Mouse (Mus musculus) Patski (cell line): ENCODE measurements around the gene Cox16. TPM values are rescaled to one million over a fixed set of nuclear protein-coding genes. Genes with fewer than 3 reads are reported as not detected.
"Not testable (repeated sequence)": the region's sequence is repeated elsewhere in the genome, so short reads cannot be mapped to it uniquely, and the experiment has no call there.

Source experiments
- ATAC-seq: fragments of 100-300 bp; one replicate; pipeline ENCODE4 v1.8.0; 2021
- CTCF ChIA-PET: fragments of 350-600 bp; sonication (Branson Sonifier 250); formaldehyde crosslinking; loops from one replicate; lab custom pipeline; 2022; ENCODE audit warnings: inconsistent platforms; lab: Charles Lee
- POLR2A ChIA-PET: fragments of 350-600 bp; sonication (Branson Sonifier 250); formaldehyde crosslinking; loops from one replicate; lab custom pipeline; 2022; ENCODE audit warnings: antibody characterized with exemption, inconsistent platforms; lab: Charles Lee
- DNase-seq: peaks from one replicate; pipeline ENCODE4 v3.0.0-alpha.2; 2011; ENCODE audit warnings: low read depth, low spot score
- H3K27me3 ChIP-seq: fragments of 371-371 bp; one replicate; pipeline ENCODE4 v1.5.1; 2021
- CTCF ChIP-seq: fragments of 100-300 bp; IDR thresholded peaks from one replicate; pipeline ENCODE4 v1.5.1; 2021
- in situ Hi-C: fragments of 300-500 bp; cut with MboI; formaldehyde crosslinking; loops from 3 replicates; pipeline ENCODE4 v1.11.1; 2018; ENCODE audit warnings: low pct_unique_long_range_greater_than_20kb, mixed read lengths
- polyA plus RNA-seq: library from polyadenylated mRNA; unstranded; gene quantifications from one replicate; pipeline ENCODE4 v1.2.3, GENCODE M21; 2021

Cox16 gene
- polyA plus RNA-seq, 1 experiment from 2014 or later, result 18.9 TPM

DNA sequence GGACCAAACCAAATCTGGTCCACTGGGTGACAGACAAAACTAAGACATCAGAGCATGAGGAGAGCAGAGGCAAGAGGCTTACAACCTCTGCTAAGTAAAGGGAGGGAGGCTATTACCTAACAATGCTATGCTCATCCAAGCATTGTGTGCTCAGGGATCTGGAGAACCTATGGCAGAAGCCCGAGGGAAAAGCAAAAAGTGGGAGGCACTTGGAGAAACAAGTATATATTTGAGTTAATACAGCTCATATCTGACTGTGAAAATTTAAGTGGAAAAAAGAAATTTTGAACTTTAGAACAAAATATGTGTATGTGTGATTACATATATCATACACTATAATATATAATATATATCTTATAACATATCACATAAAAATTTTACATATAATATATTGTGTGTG, 63.1 kb downstream of the Cox16 start, which contains the start of gene Adam4:
Adam4 (minus strand) TSS at position 101 of the 400 bp plus-strand sequence.
- CTCF ChIA-PET, result no interaction called here
- in situ Hi-C loops, result no loop called here
- no peaks in the 10 kb centered on the region for H3K27me3 ChIP-seq
- no peak for DNase-seq
- no peak for TF ChIP-seq CTCF
- no peak for ATAC-seq
- POLR2A ChIA-PET, result no interaction called here

GRCm38 (mm10) chr12:81413211-81413610, 71.7 kb downstream of the Cox16 start:
- in situ Hi-C loops, result no loop called here
- no peak for ATAC-seq
- CTCF ChIA-PET, result no interaction called here

GRCm38 (mm10) chr12:81408966-81409365, 76.0 kb downstream of the Cox16 start:
- CTCF ChIA-PET, result no interaction called here
- in situ Hi-C loops, result loop anchor here (10.0 kb wide), 1 partner anchor 214 kb away; no protein-coding TSS in a partner anchor
- TF ChIP-seq CTCF, result no peak
- DNase-seq, result no peak
- no peak for ATAC-seq
- POLR2A ChIA-PET, result interaction anchor here (0.6 kb wide), 2 partner anchors 96 to 1210 kb away, joined by 3 read pairs; no protein-coding TSS in a partner anchor
- no peaks in the 10 kb centered on the region for H3K27me3 ChIP-seq

More at GRCm38 (mm10) chr12:81413211-81413610, 71.7 kb downstream of the Cox16 start:
- no peak for DNase-seq
- TF ChIP-seq CTCF, result no peak
- POLR2A ChIA-PET, result no interaction called here
- no peaks in the 10 kb centered on the region for H3K27me3 ChIP-seq

DNA sequence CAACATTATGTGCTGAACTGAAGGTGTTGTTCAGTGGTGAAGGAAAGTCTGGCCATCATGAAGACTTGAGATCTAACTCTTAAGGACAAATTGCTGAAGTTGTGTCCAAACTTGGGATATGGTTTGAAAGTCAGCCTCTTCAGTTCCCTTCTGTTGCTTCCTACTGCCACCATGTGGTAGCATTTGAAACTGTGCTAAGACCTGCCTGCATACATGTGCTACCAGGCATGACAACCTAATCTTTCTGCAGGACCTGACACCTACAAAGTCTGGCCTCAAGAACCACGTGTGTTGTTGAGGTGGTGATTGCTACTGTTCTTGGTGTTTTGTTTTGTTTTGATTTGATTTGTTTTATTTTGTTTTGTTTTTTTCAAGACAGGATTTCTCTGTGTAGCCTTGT, 82.7 kb downstream of the Cox16 start:
- ChIA-PET CTCF (no interaction called here), POLR2A (no interaction called here)
- in situ Hi-C loops, result loop anchor here (5.0 to 10.0 kb wide), 2 partner anchors 207 to 420 kb away; no protein-coding TSS in a partner anchor
- DNase-seq (peak; percentile 12), ATAC-seq (no peak)
- no peaks in the 10 kb centered on the region for H3K27me3 ChIP-seq
- TF ChIP-seq CTCF, result peak; percentile 78

- H3K27me3 ChIP-seq, ATAC-seq, in situ Hi-C loops, CTCF ChIA-PET, DNase-seq, POLR2A ChIA-PET: not testable (repeated sequence)
Observed at GRCm38 (mm10) chr12:81379364-81379763, 105.6 kb downstream of the Cox16 start, which contains the start of gene Gm4787. TSS of gene Gm4787 (minus strand) at chr12:81379464.

DNA sequence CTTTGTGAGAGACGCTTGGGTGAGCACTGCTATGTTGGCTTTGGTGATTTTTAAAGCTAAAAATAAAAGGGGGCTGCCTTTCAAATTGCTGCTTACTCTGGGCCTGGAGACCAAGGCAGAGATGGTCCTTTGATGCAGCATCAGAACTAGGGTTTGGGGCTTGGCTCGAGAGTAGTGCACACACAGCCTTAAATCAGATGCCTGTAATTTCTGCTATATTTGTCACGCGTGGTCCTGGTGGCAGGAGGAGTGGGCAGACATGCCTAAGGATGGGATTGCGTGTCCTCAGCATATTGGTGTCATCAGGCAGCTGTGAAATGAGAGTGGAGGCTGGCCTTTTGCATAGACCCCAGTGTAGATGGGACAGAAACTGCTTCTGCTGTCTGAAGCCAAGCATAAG, 151.1 kb downstream of the Cox16 start:
- in situ Hi-C loops, result no loop called here
- DNase-seq (no peak), ATAC-seq (no peak)
- ChIA-PET POLR2A (interaction anchor here (0.6 to 1.0 kb wide), 2 partner anchors 37 to 94 kb away, joined by 3 to 4 read pairs; no protein-coding TSS in a partner anchor), CTCF (interaction anchor here (1.6 kb wide), 1 partner anchor 8 kb away, joined by 3 read pairs; no protein-coding TSS in a partner anchor)
- TF ChIP-seq CTCF, result no peak
- peaks cover 78% of the 10 kb centered on the region for H3K27me3 ChIP-seq

DNA sequence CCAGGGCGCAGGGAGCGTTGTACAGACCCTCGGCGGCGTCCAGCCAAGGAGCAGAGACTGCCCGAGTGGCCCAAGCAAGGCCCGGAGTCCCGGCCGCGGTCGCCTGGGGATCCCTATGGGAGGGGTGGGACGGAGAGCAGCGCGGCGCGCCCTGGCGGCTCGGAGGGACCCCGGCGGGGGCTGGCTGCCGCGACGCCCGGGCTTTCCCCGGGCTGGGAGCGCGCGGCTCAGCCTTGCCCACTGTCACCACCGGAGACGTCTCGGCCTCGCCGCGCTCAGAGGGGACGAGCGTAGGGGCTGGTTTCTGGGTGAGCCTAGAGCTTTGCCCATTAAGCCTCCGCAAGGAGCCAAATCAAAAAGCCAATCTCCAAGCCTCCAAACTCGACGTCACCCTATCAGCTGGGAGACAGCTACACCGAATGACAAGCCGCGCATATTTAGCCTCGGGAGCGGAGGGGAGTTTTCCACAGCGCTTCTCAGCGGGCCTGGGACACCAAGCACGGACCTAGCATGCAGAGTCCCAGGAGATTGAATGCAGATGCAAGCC, 152.0 kb downstream of the Cox16 start, which contains the start of gene Slc8a3:
Slc8a3 (minus strand) TSS at position 306 of the 547 bp plus-strand sequence.
- DNase-seq, result no peak
- ChIA-PET POLR2A (interaction anchor here (1.0 kb wide), 1 partner anchor 93 kb away, joined by 4 read pairs; no protein-coding TSS in a partner anchor), CTCF (no interaction called here)
- no peak for TF ChIP-seq CTCF
- H3K27me3 ChIP-seq, result peaks cover 69% of the 10 kb centered on the region
- ATAC-seq, result no peak
- in situ Hi-C loops, result no loop called here

DNA sequence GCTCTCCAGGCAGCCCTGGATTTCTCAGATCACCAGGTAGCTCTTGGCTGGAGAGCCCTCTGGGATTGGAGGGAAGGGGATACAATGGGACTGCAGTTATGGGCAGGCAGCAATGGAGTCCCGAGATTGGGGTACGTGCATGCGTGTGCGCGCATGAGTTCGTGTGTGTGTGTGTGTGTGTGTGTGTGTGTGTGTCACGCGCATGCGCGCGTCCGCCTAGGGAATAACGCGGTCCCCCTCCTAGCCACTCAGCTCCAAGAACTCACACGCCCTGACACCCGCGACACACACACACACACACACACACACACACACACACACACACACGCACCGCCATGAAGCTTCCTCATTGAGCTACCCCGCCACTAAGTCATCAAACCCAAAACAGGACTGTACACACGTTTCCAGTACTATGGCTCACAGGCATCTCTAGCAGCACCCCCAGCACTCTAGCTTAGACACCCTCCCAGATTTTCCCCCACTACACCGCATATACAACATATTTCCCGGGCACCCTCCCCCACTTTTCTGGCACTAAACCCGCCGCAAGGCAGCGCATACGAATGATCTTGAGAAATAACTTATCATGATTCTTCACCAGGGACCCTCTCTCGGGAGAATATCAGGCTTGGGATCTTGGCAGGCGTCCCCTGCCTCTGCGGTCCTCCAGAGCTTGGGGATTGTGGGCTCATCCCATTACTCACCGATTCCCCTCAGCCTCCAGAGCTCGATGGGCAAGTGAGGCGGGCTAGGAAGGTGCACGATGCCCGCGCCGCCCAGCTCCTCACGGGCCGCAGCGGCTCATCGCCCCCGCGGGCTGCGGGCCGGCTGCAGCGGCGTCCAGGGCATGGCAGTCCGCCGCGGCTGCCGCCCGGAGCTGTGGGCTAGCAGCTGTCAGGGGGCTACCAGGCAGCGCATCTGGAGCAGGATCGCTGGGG, 152.7 kb downstream of the Cox16 start:
- TF ChIP-seq CTCF, result no peak
- ChIA-PET POLR2A (no interaction called here), CTCF (no interaction called here)
- no peak for ATAC-seq
- in situ Hi-C loops, result no loop called here
- peaks cover 66% of the 10 kb centered on the region for H3K27me3 ChIP-seq
- DNase-seq, result no peak

DNA sequence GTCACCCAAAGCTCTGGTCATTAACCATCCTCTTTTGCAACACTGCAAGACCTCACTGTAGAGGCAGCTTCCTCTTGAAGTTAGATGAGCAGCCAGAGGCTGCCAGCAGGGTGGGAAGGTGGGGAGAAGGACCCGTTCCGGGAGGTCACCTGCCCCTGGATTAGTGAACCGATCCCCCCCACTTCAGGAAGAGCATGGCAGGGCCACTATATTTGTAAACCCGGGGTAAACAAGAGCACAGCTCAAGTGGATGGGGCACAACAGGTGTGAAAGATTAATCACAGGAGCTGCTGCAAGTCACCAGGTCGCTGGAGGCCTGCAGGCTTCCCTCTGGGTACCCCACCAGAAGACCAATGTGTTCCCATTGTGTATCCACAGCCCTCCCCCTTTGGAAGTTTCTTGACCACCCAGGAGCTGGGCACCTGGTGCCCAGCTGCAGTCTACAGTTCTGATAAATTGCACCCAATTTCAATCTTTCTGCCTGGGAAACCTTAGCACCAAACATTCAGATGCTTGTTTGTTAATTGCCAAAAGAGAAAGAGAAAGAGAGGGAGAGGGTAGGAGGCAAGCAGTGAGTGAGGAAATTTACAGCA, 153.8 kb downstream of the Cox16 start:
- DNase-seq (no peak), ATAC-seq (no peak)
- ChIA-PET POLR2A (no interaction called here), CTCF (no interaction called here)
- in situ Hi-C loops, result no loop called here
- TF ChIP-seq CTCF, result no peak
- peaks cover 65% of the 10 kb centered on the region for H3K27me3 ChIP-seq

- CTCF ChIA-PET, result interaction anchor here (1.5 kb wide), 1 partner anchor 9 kb away, joined by 3 read pairs; no protein-coding TSS in a partner anchor
- H3K27me3 ChIP-seq, result peaks cover 39% of the 10 kb centered on the region
- POLR2A ChIA-PET, result no interaction called here
- TF ChIP-seq CTCF, result no peak
- no peak for ATAC-seq
- no peak for DNase-seq
- in situ Hi-C loops, result no loop called here
Observed at GRCm38 (mm10) chr12:81324991-81325390, 159.9 kb downstream of the Cox16 start.
